Comparison of ENCODE assay signal across 24 mouse cellular contexts in genomic region chr5:97961786-97962185, GRCm38 (mm10).
"Had no signal": no experiment of that assay in that cellular context is flagged by ENCODE, and none has a peak within 500 bp of the region (broad histone marks: within the 10 kb centered on the region; RNA-seq: fewer than 3 reads in every experiment).

No protein-coding gene starts in this region.

- H3K9me3 ChIP-seq: limb, embryonic 12.5 days; limb, embryonic 15.5 days; liver, embryonic 12.5 days; liver, embryonic 15.5 days; megakaryocyte, embryonic 14.5 days; midbrain, embryonic 10.5 days; midbrain, embryonic 13.5 days; neural tube, embryonic 13.5 days had no signal

- H3K4me1 ChIP-seq: limb, embryonic 12.5 days; limb, embryonic 15.5 days; liver, embryonic 12.5 days; liver, embryonic 15.5 days; megakaryocyte, embryonic 14.5 days; midbrain, embryonic 10.5 days; midbrain, embryonic 13.5 days; neural tube, embryonic 13.5 days had no signal

- H3K9ac ChIP-seq: limb, embryonic 12.5 days; limb, embryonic 15.5 days; liver, embryonic 12.5 days; liver, embryonic 15.5 days; midbrain, embryonic 13.5 days; neural tube, embryonic 13.5 days had no signal

- H3K27ac ChIP-seq: layer of hippocampus, adult 2 months; limb, embryonic 12.5 days; limb, embryonic 15.5 days; liver, embryonic 12.5 days; liver, embryonic 15.5 days; midbrain, embryonic 10.5 days; midbrain, embryonic 13.5 days; neural tube, embryonic 13.5 days; stomach, postnatal 0 days had no signal

- DNase-seq: kidney, adult 18-20 months; kidney, adult 9 months; kidney, postnatal 14 days; kidney, postnatal 4 days; left cerebral cortex, postnatal 4 days; lung, adult 2 months; right cerebral cortex, postnatal 4 days; thymus, adult 2 months; thymus, postnatal 14 days; thymus, postnatal 4 days had no signal

- H3K36me3 ChIP-seq: liver, embryonic 12.5 days; liver, embryonic 15.5 days; midbrain, embryonic 13.5 days had no signal

- H3K4me2 ChIP-seq: limb, embryonic 12.5 days; limb, embryonic 15.5 days; liver, embryonic 12.5 days; liver, embryonic 15.5 days; midbrain, embryonic 13.5 days; neural tube, embryonic 13.5 days had no signal

- H3K4me3 ChIP-seq: layer of hippocampus, adult 2 months; limb, embryonic 12.5 days; limb, embryonic 15.5 days; liver, embryonic 12.5 days; liver, embryonic 15.5 days; megakaryocyte, embryonic 14.5 days; midbrain, embryonic 10.5 days; midbrain, embryonic 13.5 days; myocyte; neural tube, embryonic 13.5 days had no signal

- ATAC-seq: intestine, embryonic 16.5 days; liver, embryonic 12.5 days; lung, postnatal 0 days; midbrain, embryonic 13.5 days; midbrain, embryonic 16.5 days had no signal

- H3K27me3 ChIP-seq: limb, embryonic 12.5 days; limb, embryonic 15.5 days; liver, embryonic 12.5 days; liver, embryonic 15.5 days; megakaryocyte, embryonic 14.5 days; midbrain, embryonic 13.5 days; neural tube, embryonic 13.5 days had no signal
